Mouse (Mus musculus) large intestine, adult 2 months (tissue): Measurements from ENCODE around the gene Gm28047. TPM values are rescaled to one million over a fixed set of nuclear protein-coding genes. Genes with fewer than 3 reads are reported as not detected.
"Not testable (repeated sequence)": the region's sequence is repeated elsewhere in the genome, so short reads cannot be mapped to it uniquely, and the experiment has no call there.

ENCODE experiments used
- DNase-seq: peaks from one replicate; pipeline ENCODE4 v3.0.0-alpha.2; 2012; ENCODE audit warnings: low read depth, low spot score
- WGBS: fragments of 180-500 bp; shearing (Covaris S2); methylation state at CpG from one replicate; pipeline ENCODE4 v1.1.7; 2018; 5-methylcytosine and 5-hydroxymethylcytosine counted together
- polyA plus RNA-seq: library from polyadenylated mRNA; depleted of rRNA; stranded (reverse); fragments of >200 nt; gene quantifications from 2 replicates; pipeline ENCODE4 v1.2.3, GENCODE M21; 2012

Gene Gm28047
- polyA plus RNA-seq, 1 experiment = not detected

GRCm38 (mm10) chr15:102622536-102622935 lies 2.3 kb downstream of the Gm28047 start:
- no peak for DNase-seq

GRCm38 (mm10) chr15:102620765-102621164 lies 4.1 kb downstream of the Gm28047 start:
- no peak for DNase-seq
- WGBS = 79% methylated on average over 1 of the region's 1 CpGs

- no peak for DNase-seq
- WGBS = 97% methylated on average over 5 of the region's 5 CpGs
Measured at GRCm38 (mm10) chr15:102619486-102619885, 5.4 kb downstream of the Gm28047 start.

- 88% methylated on average over 1 of the region's 1 CpGs for WGBS
- no peak for DNase-seq
Measured at GRCm38 (mm10) chr15:102617654-102618053, 7.2 kb downstream of the Gm28047 start.

GRCm38 (mm10) chr15:102616174-102616573 lies 8.7 kb downstream of the Gm28047 start:
- no peak for DNase-seq
- 87% methylated on average over 2 of the region's 2 CpGs for WGBS

- DNase-seq = no peak
Measured at GRCm38 (mm10) chr15:102614224-102614623, 10.6 kb downstream of the Gm28047 start.

GRCm38 (mm10) chr15:102612966-102613365 lies 11.9 kb downstream of the Gm28047 start:
- DNase-seq = no peak

- DNase-seq = not testable (repeated sequence)
- 65% methylated on average over 1 of the region's 1 CpGs for WGBS
Measured at GRCm38 (mm10) chr15:102608586-102608985, 16.3 kb downstream of the Gm28047 start.

- 41% methylated on average over 8 of the region's 8 CpGs for WGBS
- DNase-seq = no peak
Measured at GRCm38 (mm10) chr15:102593996-102594656, 30.7 kb downstream of the Gm28047 start.

- no peak for DNase-seq
- WGBS = 25% methylated on average over 1 of the region's 1 CpGs
Measured at GRCm38 (mm10) chr15:102592674-102593073, 32.2 kb downstream of the Gm28047 start.

- WGBS = 85% methylated on average over 1 of the region's 1 CpGs
- DNase-seq = no peak
Measured at GRCm38 (mm10) chr15:102590567-102590966, 34.3 kb downstream of the Gm28047 start.

- no peak for DNase-seq
- WGBS = 93% methylated on average over 8 of the region's 8 CpGs
Measured at GRCm38 (mm10) chr15:102589826-102590225, 35.0 kb downstream of the Gm28047 start.

- 74% methylated on average over 5 of the region's 5 CpGs for WGBS
- no peak for DNase-seq
Measured at GRCm38 (mm10) chr15:102585501-102585900, 39.4 kb downstream of the Gm28047 start.

- no peak for DNase-seq
- WGBS = 80% methylated on average over 8 of the region's 8 CpGs
Measured at GRCm38 (mm10) chr15:102583708-102584383, 41.0 kb downstream of the Gm28047 start.

GRCm38 (mm10) chr15:102581205-102581604 lies 43.7 kb downstream of the Gm28047 start:
- no peak for DNase-seq
- 93% methylated on average over 1 of the region's 1 CpGs for WGBS

GRCm38 (mm10) chr15:102578351-102578750 lies 46.5 kb downstream of the Gm28047 start:
- DNase-seq = no peak
- 82% methylated on average over 2 of the region's 2 CpGs for WGBS

- WGBS = 89% methylated on average over 1 of the region's 1 CpGs
- DNase-seq = no peak
Measured at GRCm38 (mm10) chr15:102576972-102577371, 47.9 kb downstream of the Gm28047 start.

- peak; percentile 44 for DNase-seq
- 19% methylated on average over 3 of the region's 3 CpGs for WGBS
Measured at GRCm38 (mm10) chr15:102572081-102572480, 52.8 kb downstream of the Gm28047 start.

GRCm38 (mm10) chr15:102567849-102568248 lies 57.0 kb downstream of the Gm28047 start:
- no peak for DNase-seq
- WGBS = 73% methylated on average over 2 of the region's 2 CpGs

GRCm38 (mm10) chr15:102563681-102564080 lies 61.2 kb downstream of the Gm28047 start:
- DNase-seq = no peak
- WGBS = 91% methylated on average over 5 of the region's 5 CpGs

GRCm38 (mm10) chr15:102563061-102563460 lies 61.8 kb downstream of the Gm28047 start:
- WGBS = 83% methylated on average over 3 of the region's 3 CpGs

More at GRCm38 (mm10) chr15:102563061-102563460, 61.8 kb downstream of the Gm28047 start:
- no peak for DNase-seq
